Mouse (Mus musculus): ENCODE results near the gene Itln1.

GRCm38 (mm10) chr1:171551326-171551725, 16.2 kb upstream of the Itln1 start:
- TF ChIP-seq POLR2AphosphoS5 (IDR thresholded peaks at IDR 0.05; ENCODE audit: insufficient replicate concordance, low read depth, low read length) (no peak), CTCF (IDR thresholded peaks at IDR 0.05; ENCODE audit: low read depth, low read length) (no peak), GATA1 (IDR thresholded peaks at IDR 0.05; ENCODE audit: borderline replicate concordance, low read length) (no peak), TAL1 (conservative IDR thresholded peaks at IDR 0.05; ENCODE audit: low read depth, low read length) (no peak)
